Mouse (Mus musculus) thymus, postnatal 4 days (tissue): ENCODE results near the gene Nms.
A peak's percentile ranks its signal among the peaks of the same experiment; 100 is the strongest.

ENCODE experiments used
- DNase-seq: peaks from one replicate; pipeline ENCODE4 v3.0.0; 2021

The Nms gene

GRCm38 (mm10) chr1:38938849-38939248 lies at the start of gene Nms:
TSS of gene Nms (plus strand) at chr1:38939149.
- no peak for DNase-seq

GRCm38 (mm10) chr1:38891444-38891843 lies 47.5 kb upstream of the Nms start:
- DNase-seq: no peak

GRCm38 (mm10) chr1:38893081-38893480 lies 45.9 kb upstream of the Nms start:
- DNase-seq: no peak

GRCm38 (mm10) chr1:38897431-38898248 lies 41.3 kb upstream of the Nms start, which contains the start of gene Chst10:
TSS of gene Chst10 (minus strand) at chr1:38898161.
- DNase-seq: peak; percentile 96

- DNase-seq: no peak
These were observed 36.4 kb upstream of the Nms start for GRCm38 (mm10) chr1:38902571-38902970.

- no peak for DNase-seq
These were observed 35.0 kb upstream of the Nms start for GRCm38 (mm10) chr1:38903985-38904384.

- DNase-seq: no peak
These were observed 10.0 kb upstream of the Nms start for GRCm38 (mm10) chr1:38928996-38929395.

GRCm38 (mm10) chr1:38929468-38929867 lies 9.5 kb upstream of the Nms start:
- DNase-seq: no peak

GRCm38 (mm10) chr1:38930767-38931166 lies 8.2 kb upstream of the Nms start:
- DNase-seq: no peak

GRCm38 (mm10) chr1:38934668-38935067 lies 4.3 kb upstream of the Nms start:
- DNase-seq: peak; percentile 62

- peak; percentile 75 for DNase-seq
These were observed 2.2 kb upstream of the Nms start for GRCm38 (mm10) chr1:38936780-38937179.

GRCm38 (mm10) chr1:38939608-38940007 lies 659 bp downstream of the Nms start:
- peak; percentile 55 for DNase-seq

GRCm38 (mm10) chr1:38956457-38956856 lies 17.5 kb downstream of the Nms start:
- DNase-seq: no peak

GRCm38 (mm10) chr1:38969116-38969515 lies 30.2 kb downstream of the Nms start:
- DNase-seq: no peak

GRCm38 (mm10) chr1:38971712-38972111 lies 32.8 kb downstream of the Nms start:
- no peak for DNase-seq

GRCm38 (mm10) chr1:38972986-38973592 lies 34.1 kb downstream of the Nms start:
- DNase-seq: no peak

GRCm38 (mm10) chr1:38979953-38980352 lies 41.0 kb downstream of the Nms start:
- no peak for DNase-seq

- no peak for DNase-seq
These were observed 44.9 kb downstream of the Nms start for GRCm38 (mm10) chr1:38983870-38984269.

GRCm38 (mm10) chr1:38985308-38985707 lies 46.4 kb downstream of the Nms start, which contains the start of gene Pdcl3:
TSS of gene Pdcl3 (plus strand) at chr1:38985608.
- DNase-seq: no peak

GRCm38 (mm10) chr1:38987080-38987864 lies 48.3 kb downstream of the Nms start:
- DNase-seq: peak; percentile 96

GRCm38 (mm10) chr1:38987865-38988211 lies 48.9 kb downstream of the Nms start:
- no peak for DNase-seq

- no peak for DNase-seq
These were observed 49.4 kb downstream of the Nms start for GRCm38 (mm10) chr1:38988357-38988756.

- no peak for DNase-seq
These were observed 53.4 kb downstream of the Nms start for GRCm38 (mm10) chr1:38992365-38992764.
